Mouse (Mus musculus): Measurements from ENCODE around the gene Gbp8. TPM values are rescaled to one million over a fixed set of nuclear protein-coding genes. Genes with fewer than 3 reads are reported as not detected.
"Not testable (repeated sequence)": the region's sequence is repeated elsewhere in the genome, so short reads cannot be mapped to it uniquely, and the experiment has no call there.

The Gbp8 gene
- polyA plus RNA-seq, 1 experiment: 78.9 TPM

DNA sequence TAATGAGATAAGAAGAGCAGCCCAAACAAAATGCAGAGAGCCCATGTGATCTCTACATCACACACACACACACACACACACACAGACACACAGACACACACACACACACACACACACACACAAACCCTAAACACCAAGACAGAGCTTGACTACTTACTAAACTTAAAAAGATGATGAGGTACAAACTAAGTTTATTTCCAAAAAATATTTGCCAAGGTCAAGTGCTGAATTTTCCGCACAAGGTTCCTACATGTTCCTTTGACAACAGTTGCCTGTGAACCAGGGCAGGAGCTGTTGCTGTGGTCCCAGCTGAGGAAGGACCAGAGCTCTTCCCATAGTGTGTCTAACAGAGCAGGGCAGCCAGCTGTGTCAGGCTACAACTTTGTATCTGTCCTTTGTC, 434 bp downstream of the Gbp8 start:
- no peak for DNase-seq
- Histone ChIP-seq H3K27ac (ENCODE audit: control insufficient read depth, insufficient read depth, low read length) (peak overlapping the region; percentile 83), H3K27me3 (ENCODE audit: control insufficient read depth, insufficient read depth, low read length) (no peaks in the 10 kb centered on the region), H3K4me3 (ENCODE audit: control insufficient read depth, insufficient read depth, low read length) (peak overlapping the region; percentile 63), H3K4me1 (replicated peaks; ENCODE audit: control insufficient read depth, insufficient read depth, low read length) (peaks cover 15% of the 10 kb centered on the region), H3K36me3 (ENCODE audit: control insufficient read depth, insufficient read depth, low read length) (peaks cover 23% of the 10 kb centered on the region)
- WGBS: 81% methylated on average over 1 of the region's 1 CpGs
- no peak for TF ChIP-seq POLR2A (IDR thresholded peaks at IDR 0.05; ENCODE audit: control insufficient read depth, extremely low read depth, insufficient read depth, low read length, poor library complexity)
- no peak for TF ChIP-seq CTCF (IDR thresholded peaks at IDR 0.05; ENCODE audit: borderline replicate concordance, control insufficient read depth, extremely low read depth, insufficient read depth, low read length, poor library complexity)

DNA sequence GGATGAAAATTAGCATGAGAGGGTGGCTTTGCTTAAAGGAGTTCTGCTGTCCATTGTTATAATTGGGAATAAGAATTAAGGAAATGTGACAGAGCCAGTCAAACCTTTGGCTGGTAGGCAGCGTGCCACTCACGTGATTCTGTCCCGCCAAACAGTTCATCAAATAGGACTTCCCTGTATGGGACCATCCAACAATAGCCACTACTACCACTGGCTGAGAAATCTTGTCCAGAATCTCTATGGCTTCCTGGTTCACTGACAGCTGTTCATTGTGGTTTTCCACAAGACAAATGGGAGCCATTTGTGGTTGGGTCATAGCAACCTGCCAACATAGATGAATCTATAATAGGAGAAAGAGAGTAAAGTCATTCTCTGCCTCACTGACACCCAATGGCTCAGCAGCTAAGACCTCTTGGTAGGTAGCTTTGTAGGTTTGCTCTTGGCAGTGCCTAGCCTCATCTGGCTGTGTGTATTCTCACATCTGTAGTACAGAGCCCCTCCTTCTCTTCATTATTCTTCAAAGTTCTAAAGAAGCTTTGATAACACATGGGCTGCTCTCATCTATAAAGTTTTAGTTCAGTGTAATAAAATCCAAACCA, 2.5 kb downstream of the Gbp8 start:
- 59% methylated on average over 3 of the region's 3 CpGs for WGBS

DNA sequence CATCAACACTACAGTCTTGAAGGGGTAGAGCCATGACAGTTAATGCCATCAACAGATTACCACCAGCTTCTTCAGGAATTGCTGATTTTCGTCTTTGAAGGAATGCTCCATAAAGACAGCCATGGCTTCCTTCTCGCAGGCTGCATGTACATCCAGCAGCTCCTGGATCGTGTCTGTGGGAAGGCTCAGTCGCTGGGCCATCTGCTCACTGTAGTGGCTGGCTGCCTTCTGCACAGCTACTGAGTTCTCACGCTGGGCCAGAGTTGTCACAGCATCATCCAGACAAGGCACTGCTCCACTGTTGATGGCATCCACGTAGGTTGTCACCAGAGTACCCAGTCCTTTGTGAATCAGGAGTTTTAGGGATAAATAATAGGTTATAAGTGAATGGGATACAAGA, 17.6 kb downstream of the Gbp8 start:
- not testable (repeated sequence) for H3K27ac ChIP-seq (ENCODE audit: control insufficient read depth, insufficient read depth, low read length); DNase-seq; H3K27me3 ChIP-seq (ENCODE audit: control insufficient read depth, insufficient read depth, low read length); H3K4me1 ChIP-seq (replicated peaks; ENCODE audit: control insufficient read depth, insufficient read depth, low read length); H3K4me3 ChIP-seq (ENCODE audit: control insufficient read depth, insufficient read depth, low read length)
- 96% methylated on average over 6 of the region's 6 CpGs for WGBS
- H3K36me3 ChIP-seq (ENCODE audit: control insufficient read depth, insufficient read depth, low read length): peaks cover 83% of the 10 kb centered on the region

More for the DNA sequence above, 2.5 kb downstream of the Gbp8 start:
- not testable (repeated sequence) for DNase-seq; H3K4me1 ChIP-seq (replicated peaks; ENCODE audit: control insufficient read depth, insufficient read depth, low read length); H3K4me3 ChIP-seq (ENCODE audit: control insufficient read depth, insufficient read depth, low read length); H3K27ac ChIP-seq (ENCODE audit: control insufficient read depth, insufficient read depth, low read length); H3K27me3 ChIP-seq (ENCODE audit: control insufficient read depth, insufficient read depth, low read length)
- peaks cover 36% of the 10 kb centered on the region for H3K36me3 ChIP-seq (ENCODE audit: control insufficient read depth, insufficient read depth, low read length)

DNA sequence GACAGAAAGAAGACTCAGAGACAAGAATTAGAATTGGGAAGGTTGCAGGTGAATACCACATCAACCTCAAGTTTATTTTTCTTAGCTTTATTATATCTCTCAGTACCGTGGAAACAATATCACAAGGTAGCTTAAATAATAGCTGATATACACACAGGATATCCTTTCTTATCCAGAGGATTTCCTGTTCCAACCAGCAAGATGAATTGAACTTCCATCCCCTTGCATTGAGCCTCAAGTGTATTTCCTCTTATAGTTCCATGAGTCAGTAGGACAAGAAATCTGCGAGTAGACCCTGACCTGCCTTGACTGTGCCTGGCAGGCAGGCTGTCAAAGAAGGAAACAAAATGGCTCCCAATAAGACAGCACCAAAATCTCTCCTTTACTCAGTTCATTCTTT, 23.6 kb downstream of the Gbp8 start:
- DNase-seq: no peak
- H3K4me1 ChIP-seq (replicated peaks; ENCODE audit: control insufficient read depth, insufficient read depth, low read length): peaks cover 6% of the 10 kb centered on the region
- WGBS: 47% methylated on average over 2 of the region's 2 CpGs

DNA sequence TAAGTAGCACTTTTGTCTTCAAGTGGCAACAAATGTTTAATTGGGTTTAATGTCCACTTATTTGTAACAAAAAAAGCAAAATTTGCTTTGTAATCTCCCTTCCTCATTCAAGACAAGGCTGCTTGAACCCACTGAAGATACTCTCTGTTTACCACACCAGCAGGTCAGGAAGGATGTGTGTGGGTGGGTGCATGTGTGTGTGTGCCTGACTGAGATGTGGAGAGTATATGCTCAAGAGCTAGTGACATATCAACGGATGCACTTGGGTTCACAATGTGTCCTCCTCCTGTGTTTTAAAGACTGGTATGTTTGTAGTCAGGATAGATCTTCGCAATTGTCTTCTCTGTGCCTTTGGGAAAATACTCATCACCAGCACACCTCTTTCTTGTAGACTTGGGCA, 24.6 kb downstream of the Gbp8 start:
- H3K27me3 ChIP-seq (ENCODE audit: control insufficient read depth, insufficient read depth, low read length): no peaks in the 10 kb centered on the region
- WGBS: 17% methylated on average over 2 of the region's 2 CpGs
- no peak overlapping the region for H3K4me3 ChIP-seq (ENCODE audit: control insufficient read depth, insufficient read depth, low read length)
- no peak overlapping the region; the same call in 1 of the 2 replicates for H3K27ac ChIP-seq (ENCODE audit: control insufficient read depth, insufficient read depth, low read length)
- H3K36me3 ChIP-seq (ENCODE audit: control insufficient read depth, insufficient read depth, low read length): peaks cover 30% of the 10 kb centered on the region
- peak; percentile 58 for DNase-seq
- TF ChIP-seq POLR2A (IDR thresholded peaks at IDR 0.05; ENCODE audit: control insufficient read depth, extremely low read depth, insufficient read depth, low read length, poor library complexity): no peak
- TF ChIP-seq CTCF (IDR thresholded peaks at IDR 0.05; ENCODE audit: borderline replicate concordance, control insufficient read depth, extremely low read depth, insufficient read depth, low read length, poor library complexity): no peak
- H3K4me1 ChIP-seq (replicated peaks; ENCODE audit: control insufficient read depth, insufficient read depth, low read length): peaks cover 10% of the 10 kb centered on the region

More for the DNA sequence above, 23.6 kb downstream of the Gbp8 start:
- no peak overlapping the region for H3K27ac ChIP-seq (ENCODE audit: control insufficient read depth, insufficient read depth, low read length)
- H3K36me3 ChIP-seq (ENCODE audit: control insufficient read depth, insufficient read depth, low read length): peaks cover 41% of the 10 kb centered on the region
- H3K27me3 ChIP-seq (ENCODE audit: control insufficient read depth, insufficient read depth, low read length): no peaks in the 10 kb centered on the region
- TF ChIP-seq POLR2A (IDR thresholded peaks at IDR 0.05; ENCODE audit: control insufficient read depth, extremely low read depth, insufficient read depth, low read length, poor library complexity): no peak
- TF ChIP-seq CTCF (IDR thresholded peaks at IDR 0.05; ENCODE audit: borderline replicate concordance, control insufficient read depth, extremely low read depth, insufficient read depth, low read length, poor library complexity): no peak
- no peak overlapping the region for H3K4me3 ChIP-seq (ENCODE audit: control insufficient read depth, insufficient read depth, low read length)

DNA sequence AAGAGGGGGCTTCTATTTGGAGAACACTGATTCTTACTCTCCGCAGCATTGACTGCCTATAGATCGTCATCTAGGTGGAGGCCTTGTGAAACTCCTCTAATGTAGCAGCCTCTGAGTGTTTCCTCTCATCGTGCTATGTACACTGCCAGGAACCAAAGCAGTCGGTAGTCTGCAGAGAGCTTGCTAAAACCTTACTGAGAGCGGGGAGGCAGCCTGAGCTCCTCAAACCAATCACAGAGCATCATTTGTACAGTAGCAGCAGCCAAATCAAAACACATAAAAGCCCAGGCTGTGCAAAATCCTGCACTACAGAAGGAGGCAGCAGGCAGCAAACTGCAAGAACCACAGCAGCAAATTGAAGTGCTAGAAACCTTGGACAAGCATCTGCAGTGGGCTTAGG, 25.7 kb downstream of the Gbp8 start:
- H3K27ac ChIP-seq (ENCODE audit: control insufficient read depth, insufficient read depth, low read length): peak overlapping the region; percentile 84
- H3K36me3 ChIP-seq (ENCODE audit: control insufficient read depth, insufficient read depth, low read length): peaks cover 20% of the 10 kb centered on the region
- peaks cover 10% of the 10 kb centered on the region for H3K4me1 ChIP-seq (replicated peaks; ENCODE audit: control insufficient read depth, insufficient read depth, low read length)
- DNase-seq: peak; percentile 22
- WGBS: 86% methylated on average over 5 of the region's 5 CpGs
- no peak overlapping the region for H3K4me3 ChIP-seq (ENCODE audit: control insufficient read depth, insufficient read depth, low read length)
- no peaks in the 10 kb centered on the region for H3K27me3 ChIP-seq (ENCODE audit: control insufficient read depth, insufficient read depth, low read length)
- TF ChIP-seq POLR2A (IDR thresholded peaks at IDR 0.05; ENCODE audit: control insufficient read depth, extremely low read depth, insufficient read depth, low read length, poor library complexity) (no peak), CTCF (IDR thresholded peaks at IDR 0.05; ENCODE audit: borderline replicate concordance, control insufficient read depth, extremely low read depth, insufficient read depth, low read length, poor library complexity) (no peak)

DNA sequence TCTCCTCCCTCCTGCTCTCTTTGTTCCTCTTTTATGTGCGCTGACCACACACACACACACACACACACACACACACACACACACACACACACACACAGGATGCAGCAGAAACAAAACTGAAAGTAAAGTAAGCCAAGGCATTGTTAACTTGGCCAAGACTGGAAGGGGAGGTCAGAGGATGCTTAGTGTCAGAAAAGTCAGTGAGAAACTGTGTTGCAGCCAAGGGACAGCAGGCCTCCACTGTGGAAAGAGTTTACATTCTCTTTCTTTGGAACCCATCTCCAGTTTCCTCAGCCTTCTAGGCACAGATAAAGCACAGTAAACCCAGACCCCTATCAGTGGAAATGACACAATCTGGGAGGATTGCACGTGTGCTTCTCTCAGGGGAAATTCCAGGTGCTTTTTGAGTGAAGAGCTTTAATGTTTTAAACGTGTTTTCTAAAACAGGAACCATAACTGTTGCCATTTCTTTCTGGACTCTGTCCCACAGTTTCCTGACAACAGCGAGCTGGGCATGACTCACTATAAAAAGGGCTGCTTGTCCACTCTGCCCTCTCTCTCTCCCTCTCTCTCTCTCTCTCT, 29.0 kb downstream of the Gbp8 start:
- peak; percentile 66 for DNase-seq
- Histone ChIP-seq H3K4me3 (ENCODE audit: control insufficient read depth, insufficient read depth, low read length) (peak overlapping the region; percentile 46), H3K4me1 (replicated peaks; ENCODE audit: control insufficient read depth, insufficient read depth, low read length) (peaks cover 10% of the 10 kb centered on the region), H3K27ac (ENCODE audit: control insufficient read depth, insufficient read depth, low read length) (peak overlapping the region; percentile 84)
- H3K36me3 ChIP-seq (ENCODE audit: control insufficient read depth, insufficient read depth, low read length); H3K27me3 ChIP-seq (ENCODE audit: control insufficient read depth, insufficient read depth, low read length): not testable (repeated sequence)
- 0% methylated on average over 4 of the region's 4 CpGs for whole genome bisulfite sequencing

DNA sequence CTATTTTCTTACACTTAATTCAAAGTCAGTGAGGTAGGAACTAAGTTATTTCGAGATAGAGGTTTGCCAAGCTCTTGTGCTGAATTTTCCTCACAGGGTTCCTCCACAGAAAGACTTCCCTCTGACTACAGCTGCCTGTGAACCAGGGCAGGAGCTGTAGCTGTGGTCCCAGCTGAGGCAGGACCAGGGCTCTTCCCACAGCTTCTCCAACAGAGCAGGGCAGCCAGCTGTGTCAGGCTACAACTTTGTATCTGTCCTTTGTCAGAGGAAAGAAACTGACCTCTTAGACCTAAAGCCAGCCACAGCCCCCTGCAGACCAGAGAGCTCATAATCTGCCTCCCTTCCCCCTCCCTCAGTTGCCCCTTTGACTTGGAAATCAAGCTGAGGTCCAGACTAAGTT, 29.6 kb downstream of the Gbp8 start:
- H3K36me3 ChIP-seq (ENCODE audit: control insufficient read depth, insufficient read depth, low read length); H3K27me3 ChIP-seq (ENCODE audit: control insufficient read depth, insufficient read depth, low read length): not testable (repeated sequence)
- peak overlapping the region; percentile 84 for H3K27ac ChIP-seq (ENCODE audit: control insufficient read depth, insufficient read depth, low read length)
- H3K4me1 ChIP-seq (replicated peaks; ENCODE audit: control insufficient read depth, insufficient read depth, low read length): peaks cover 10% of the 10 kb centered on the region
- H3K4me3 ChIP-seq (ENCODE audit: control insufficient read depth, insufficient read depth, low read length): peak overlapping the region; percentile 46
- WGBS: 7% methylated on average over 1 of the region's 1 CpGs
- peak; percentile 20 for DNase-seq

DNA sequence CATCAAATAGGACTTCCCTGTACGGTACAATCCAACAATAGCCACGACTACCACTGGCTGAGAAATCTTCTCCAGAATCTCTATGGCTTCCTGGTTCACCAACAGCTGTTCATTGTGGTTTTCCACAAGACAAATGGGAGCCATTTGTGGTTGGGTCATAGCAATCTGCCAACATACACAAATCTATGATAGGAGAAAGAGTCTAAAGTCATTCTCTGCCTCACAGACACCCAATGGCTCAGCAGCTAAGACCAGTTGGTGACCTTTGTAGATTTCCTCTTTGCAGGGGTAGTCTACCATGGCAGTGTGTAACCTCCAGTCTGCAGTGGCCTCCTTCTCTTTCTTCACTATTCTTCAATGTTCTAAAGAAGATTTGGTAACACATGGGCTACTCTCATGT, 33.7 kb downstream of the Gbp8 start:
- not testable (repeated sequence) for H3K4me1 ChIP-seq (replicated peaks; ENCODE audit: control insufficient read depth, insufficient read depth, low read length); H3K27me3 ChIP-seq (ENCODE audit: control insufficient read depth, insufficient read depth, low read length); DNase-seq; H3K27ac ChIP-seq (ENCODE audit: control insufficient read depth, insufficient read depth, low read length); H3K4me3 ChIP-seq (ENCODE audit: control insufficient read depth, insufficient read depth, low read length)
- H3K36me3 ChIP-seq (ENCODE audit: control insufficient read depth, insufficient read depth, low read length): peaks cover 15% of the 10 kb centered on the region
- WGBS: 2% methylated on average over 2 of the region's 2 CpGs
